Mouse (Mus musculus) T-helper 2 cell (primary cell): ENCODE data around the gene Lcp1.

Source experiments
- in situ Hi-C: fragments of 300-600 bp; cut with MboI, MseI; formaldehyde crosslinking; loops from one replicate; pipeline ENCODE4 v1.15.1; 2025; ENCODE audit warnings: high pct_unique_total_duplicates

Lcp1 gene

GRCm38 (mm10) chr14:75279716-75280115, 148.8 kb downstream of the Lcp1 start:
- in situ Hi-C loops, result loop anchor here (10.0 kb wide), 1 partner anchor 725 kb away; no protein-coding TSS in a partner anchor

GRCm38 (mm10) chr14:75280406-75280805, 149.5 kb downstream of the Lcp1 start:
- in situ Hi-C loops, result loop anchor here (10.0 kb wide), 1 partner anchor 724 kb away; no protein-coding TSS in a partner anchor
